Mouse (Mus musculus) regulatory T cell (primary cell): ENCODE data around the gene Mog.
"Not testable (repeated sequence)": the region's sequence is repeated elsewhere in the genome, so short reads cannot be mapped to it uniquely, and the experiment has no call there.

Experiments used
- in situ Hi-C: fragments of 300-600 bp; cut with MboI, MseI; formaldehyde crosslinking; loops from one replicate; pipeline ENCODE4 v1.15.1; 2025; ENCODE audit warnings: high pct_unique_total_duplicates

Gene Mog

DNA sequence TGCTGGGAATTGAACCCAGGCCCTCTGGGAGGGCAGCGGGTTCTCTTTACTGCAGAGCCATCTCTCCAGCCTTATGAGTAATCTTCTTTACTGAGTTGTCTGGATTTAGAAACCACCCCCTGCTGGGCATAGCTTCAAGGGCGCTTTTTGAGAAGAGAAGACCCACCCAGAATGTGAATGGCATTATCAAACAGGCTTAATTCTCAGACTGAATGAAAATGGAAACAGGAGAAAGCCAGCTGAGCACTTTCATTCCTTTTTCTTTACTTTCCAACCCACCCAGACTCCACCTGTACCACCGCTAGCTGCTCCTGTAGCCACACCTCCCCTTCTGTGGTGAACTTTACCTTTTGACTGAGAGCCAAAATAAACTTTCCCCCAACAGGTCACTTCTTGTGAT is 27.8 kb downstream of the Mog start:
- in situ Hi-C loops = no loop called here

DNA sequence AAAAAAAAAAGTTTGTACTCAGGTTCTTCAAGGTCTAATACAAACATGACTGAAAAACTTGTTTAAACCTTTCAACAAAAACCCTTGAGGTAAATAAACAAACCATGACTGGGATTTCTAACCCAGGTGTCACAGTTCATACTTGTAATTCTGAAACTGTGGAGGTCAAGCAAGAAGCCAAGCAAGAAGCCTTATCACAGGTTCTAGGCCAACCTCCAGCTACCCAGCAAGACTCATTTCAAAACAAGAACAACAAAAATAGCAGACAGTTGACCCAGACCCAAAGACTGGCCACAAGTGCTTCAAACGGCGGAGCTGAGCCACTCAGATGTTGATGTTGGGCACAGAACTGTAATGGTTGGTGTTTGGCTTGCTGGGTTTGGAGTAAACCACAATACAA is 28.7 kb downstream of the Mog start:
- in situ Hi-C loops = no loop called here

DNA sequence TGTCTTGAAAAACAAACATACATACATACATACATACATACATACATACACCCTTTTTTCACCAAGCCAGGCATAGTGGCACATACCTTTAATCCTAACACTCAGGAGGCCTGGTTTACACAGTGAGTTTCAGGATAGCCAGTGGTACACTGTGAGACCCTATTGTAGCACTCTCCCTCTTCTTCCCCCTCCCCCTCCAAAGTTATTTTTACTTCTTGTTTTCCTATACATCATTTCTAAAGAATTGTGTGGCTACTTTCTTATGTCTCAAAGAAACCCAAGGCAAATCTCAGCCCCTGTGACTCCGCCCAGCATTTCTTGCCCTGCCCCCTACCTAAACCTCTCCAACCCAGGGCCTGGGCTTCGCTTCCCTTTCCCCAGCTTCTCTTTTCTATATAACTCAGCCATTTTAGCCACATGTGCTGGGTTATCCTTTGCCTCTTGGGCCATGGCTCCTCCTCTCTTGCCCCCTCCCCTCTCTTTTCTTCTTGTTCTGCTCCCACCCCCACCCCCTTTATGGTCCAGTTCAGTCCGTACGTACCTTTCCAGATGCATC is 29.4 kb downstream of the Mog start:
- in situ Hi-C loops = no loop called here

- in situ Hi-C loops = no loop called here
Measured at GRCm38 (mm10) chr17:36992336-36993104, 30.7 kb downstream of the Mog start.

DNA sequence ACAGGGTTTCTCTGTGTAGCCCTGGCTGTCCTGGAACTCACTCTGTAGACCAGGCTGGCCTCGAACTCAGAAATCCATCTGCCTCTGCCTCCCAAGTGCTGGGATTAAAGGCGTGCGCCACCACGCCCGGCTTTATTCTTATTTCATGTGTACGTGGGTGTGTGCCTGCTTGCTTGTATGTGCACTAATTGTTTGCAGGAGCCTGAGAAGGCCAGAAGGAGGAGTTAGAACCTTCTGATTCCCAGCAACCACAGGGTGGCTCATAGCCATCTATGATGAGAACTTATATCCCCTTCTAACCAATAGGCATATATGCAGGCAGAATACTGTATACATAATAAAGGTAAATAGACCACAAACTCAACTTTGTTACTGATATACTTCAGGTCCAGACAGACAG is 32.6 kb downstream of the Mog start:
- in situ Hi-C loops = not testable (repeated sequence)

GRCm38 (mm10) chr17:36989437-36989836 is 33.8 kb downstream of the Mog start, which contains the start of gene H2-M5:
TSS of gene H2-M5 (minus strand) at chr17:36989537.
- in situ Hi-C loops = loop anchor here (5.0 kb wide), 1 partner anchor 67 kb away; no protein-coding TSS in a partner anchor

- in situ Hi-C loops = loop anchor here (5.0 kb wide), 1 partner anchor 66 kb away; no protein-coding TSS in a partner anchor
Measured at GRCm38 (mm10) chr17:36988475-36988874, 34.7 kb downstream of the Mog start.

- in situ Hi-C loops = no loop called here
Measured at GRCm38 (mm10) chr17:36982253-36983155, 40.7 kb downstream of the Mog start.

DNA sequence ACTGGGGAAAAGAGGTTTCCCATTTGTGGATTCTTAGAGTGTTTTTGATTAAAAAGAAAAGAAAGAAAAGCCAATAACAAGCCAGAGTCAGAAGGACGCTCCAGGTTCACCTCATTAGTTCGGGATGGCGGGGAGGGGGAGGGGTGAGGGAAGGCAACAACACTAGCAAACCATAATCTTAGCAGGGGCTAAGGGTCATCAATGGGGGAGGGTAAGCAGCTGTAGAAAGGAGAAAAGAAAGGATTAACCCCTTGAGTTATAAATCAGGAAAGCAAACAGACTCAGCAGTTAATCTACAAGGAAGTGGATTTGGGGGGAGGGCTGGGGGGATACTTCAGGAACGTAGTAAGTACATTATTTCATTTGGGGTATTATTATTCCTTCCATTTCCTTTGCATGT is 41.4 kb downstream of the Mog start:
- in situ Hi-C loops = no loop called here

- in situ Hi-C loops = no loop called here
Measured at GRCm38 (mm10) chr17:36981221-36981813, 41.9 kb downstream of the Mog start, which contains the start of gene 2410137M14Rik. TSS of gene 2410137M14Rik (minus strand) at chr17:36981237.

- in situ Hi-C loops = loop anchor here (25.0 kb wide), 1 partner anchor 986 kb away; the partner anchor contains the start of genes Gnl1 and Prr3
Measured at GRCm38 (mm10) chr17:36973271-36973787, 49.9 kb downstream of the Mog start.

DNA sequence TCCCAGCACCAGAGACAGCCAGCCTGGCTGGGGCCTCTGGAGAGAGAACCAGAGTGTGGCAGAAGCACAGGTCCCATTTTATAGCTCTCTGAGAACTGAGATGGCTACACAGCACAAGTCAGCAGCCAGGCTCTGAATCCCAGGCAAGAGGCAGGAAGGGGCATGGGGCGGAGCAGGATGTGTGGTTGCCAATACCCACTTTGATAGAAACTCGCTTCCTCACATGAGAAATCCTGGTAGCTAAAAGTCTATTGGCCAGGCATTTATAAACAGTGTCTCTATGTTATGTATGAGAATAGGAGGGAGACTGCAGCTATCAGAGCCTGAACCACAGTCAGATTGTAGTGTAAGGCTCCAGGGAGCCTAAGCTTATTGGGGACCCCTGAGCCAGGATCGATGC is 50.4 kb downstream of the Mog start:
- in situ Hi-C loops = loop anchor here (25.0 kb wide), 1 partner anchor 985 kb away; the partner anchor contains the start of genes Gnl1 and Prr3

DNA sequence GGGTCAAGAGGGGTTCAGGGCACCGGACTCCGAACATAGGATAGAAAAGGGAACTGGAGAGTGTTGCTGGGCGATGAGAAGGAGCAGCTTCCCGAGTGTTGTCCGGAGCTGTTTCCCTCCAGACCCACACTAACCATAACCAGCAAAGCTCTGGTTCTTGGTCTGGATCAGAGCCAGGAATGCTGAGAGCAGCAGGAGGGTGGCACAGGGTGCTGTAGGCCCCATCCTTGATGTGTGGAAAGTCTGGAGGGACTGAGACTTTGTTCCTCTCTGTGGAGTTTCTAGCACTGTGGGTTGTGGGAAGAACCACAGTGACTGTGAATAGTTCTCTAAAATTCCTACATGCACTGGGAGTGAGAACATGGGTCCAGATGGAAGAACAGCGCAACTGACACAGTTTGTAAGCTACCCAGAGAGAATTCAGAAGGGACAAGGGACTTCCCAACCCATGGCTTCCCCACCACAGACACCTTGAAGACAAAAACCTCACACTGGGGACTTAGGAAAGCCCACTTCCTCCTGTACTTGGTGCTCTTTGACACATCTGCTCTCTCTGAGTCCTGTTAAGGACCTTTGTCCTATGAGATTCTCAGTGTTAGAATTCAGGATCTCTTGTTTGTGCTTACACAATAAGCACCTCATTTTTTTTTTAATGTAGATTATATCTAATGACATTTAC is 51.9 kb downstream of the Mog start:
- in situ Hi-C loops = loop anchor here (25.0 kb wide), 1 partner anchor 984 kb away; the partner anchor contains the start of genes Gnl1 and Prr3

DNA sequence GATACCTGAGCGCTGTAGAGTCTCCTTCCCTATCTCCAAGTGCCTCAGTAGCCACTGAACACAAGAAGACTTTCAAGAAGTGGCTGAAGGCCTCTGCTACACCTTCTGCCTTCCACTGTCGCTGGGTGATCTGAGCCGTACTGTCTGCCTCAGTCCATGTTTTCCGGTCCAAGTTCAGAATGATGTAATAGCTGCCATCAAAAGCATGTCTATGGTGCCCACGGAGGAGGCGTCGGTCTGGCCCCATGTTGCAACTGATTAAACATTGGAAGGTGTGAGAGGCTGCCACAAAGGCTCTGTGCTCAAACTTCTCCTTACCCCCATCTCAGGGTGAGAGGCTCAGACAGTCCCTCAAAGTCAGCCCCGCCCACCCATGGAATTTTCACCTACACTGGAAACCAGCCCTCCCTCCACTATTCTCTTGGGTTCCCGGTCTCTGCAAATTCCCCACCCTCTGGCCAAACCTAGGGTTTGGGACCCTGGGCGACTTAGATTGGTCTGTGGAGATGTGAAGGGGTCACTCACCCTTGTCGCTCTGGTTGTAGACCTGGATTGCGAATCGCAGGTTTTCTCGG is 52.8 kb downstream of the Mog start:
- in situ Hi-C loops = loop anchor here (25.0 kb wide), 1 partner anchor 983 kb away; the partner anchor contains the start of genes Gnl1 and Prr3

GRCm38 (mm10) chr17:36966875-36967274 is 56.3 kb downstream of the Mog start:
- in situ Hi-C loops = loop anchor here (25.0 kb wide), 1 partner anchor 980 kb away; the partner anchor contains the start of genes Gnl1 and Prr3

DNA sequence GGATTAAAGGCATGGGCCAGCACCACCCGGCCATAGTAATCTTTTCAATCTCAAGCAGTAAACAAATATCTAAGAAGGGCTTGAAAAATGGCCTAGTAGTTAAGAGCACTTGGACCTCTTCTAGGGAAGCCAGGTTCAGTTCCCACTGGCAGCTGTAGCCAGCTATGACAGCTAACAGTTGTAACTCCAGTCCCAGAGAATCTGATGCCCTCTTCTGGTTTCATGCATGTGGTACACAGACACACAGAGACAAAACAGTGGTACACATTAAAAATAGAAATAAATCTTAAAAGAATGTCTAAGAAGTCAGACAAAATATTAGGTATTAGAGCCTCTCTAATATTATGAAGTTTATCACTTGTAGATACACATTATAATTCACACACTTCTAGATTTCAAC is 62.1 kb downstream of the Mog start:
- in situ Hi-C loops = loop anchor here (25.0 kb wide), 1 partner anchor 974 kb away; the partner anchor contains the start of genes Gnl1 and Prr3
